Mouse (Mus musculus) bone marrow macrophage, adult 2 months (primary cell): Measurements from ENCODE around the gene Tada2b.

Experiments used
- CTCF ChIP-seq: IDR thresholded peaks from 2 replicates; pipeline ENCODE4 v1.5.1; 2012; ENCODE audit warnings: low read depth, mild to moderate bottlenecking, low read length, moderate library complexity
- POLR2A ChIP-seq: IDR thresholded peaks from 2 replicates; pipeline ENCODE4 v1.6.1; 2012; ENCODE audit warnings: mild to moderate bottlenecking, low read depth, low read length, borderline replicate concordance

DNA sequence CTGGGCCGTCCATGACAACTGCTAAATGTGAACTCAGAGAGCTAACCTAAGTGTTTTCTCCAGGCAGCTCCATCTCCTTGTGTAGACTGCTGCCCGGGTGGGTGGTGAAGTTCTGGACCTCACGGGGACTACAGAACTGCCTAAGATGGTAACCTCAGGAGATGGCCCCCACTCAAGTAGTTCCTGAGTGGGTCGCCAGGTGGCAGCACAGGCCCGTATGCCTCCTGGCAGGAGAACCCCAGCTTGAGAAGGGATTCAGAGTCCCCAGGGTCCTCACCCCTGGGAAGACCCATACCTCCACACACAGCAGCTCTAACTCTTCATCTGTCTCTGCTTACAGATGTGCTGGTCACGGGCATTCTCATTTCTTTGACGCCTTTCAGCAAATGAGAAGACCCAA is 21.3 kb downstream of the Tada2b start:
- TF ChIP-seq CTCF (peak; percentile 62), POLR2A (no peak)
